Mouse (Mus musculus): ENCODE data around the gene Gpx4. TPM values are rescaled to one million over a fixed set of nuclear protein-coding genes. Genes with fewer than 3 reads are reported as not detected.

The Gpx4 gene
- polyA plus RNA-seq, 1 experiment from 2014 or later: 670 TPM

DNA sequence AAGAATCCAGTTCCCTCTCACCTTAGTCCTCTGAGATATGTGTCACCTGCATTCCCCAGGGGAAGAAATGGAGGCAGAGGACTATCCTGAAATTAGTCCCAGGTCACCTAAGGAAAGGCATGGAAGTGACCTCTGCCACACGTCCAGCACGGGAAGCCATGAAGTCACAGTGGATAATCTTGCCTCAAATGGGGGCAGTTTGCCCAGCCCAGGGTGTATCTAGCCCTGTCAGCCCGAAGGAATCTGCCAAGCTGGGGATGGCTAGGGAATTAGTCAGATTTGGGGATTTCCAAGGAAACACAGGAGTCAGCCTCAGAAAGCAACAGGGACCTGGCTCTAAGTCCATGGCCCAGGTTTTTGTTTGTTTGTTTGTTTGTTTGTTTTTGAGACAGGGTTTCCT lies 57.2 kb downstream of the Gpx4 start:
- 83% methylated on average over 3 of the region's 3 CpGs for WGBS
- H3K4me3 ChIP-seq: no peak overlapping the region
- no peak overlapping the region for H3K27ac ChIP-seq
- peaks cover 31% of the 10 kb centered on the region for H3K4me1 ChIP-seq
- no peaks in the 10 kb centered on the region for H3K27me3 ChIP-seq (ENCODE audit: poor library complexity, severe bottlenecking)
- no peaks in the 10 kb centered on the region for H3K36me3 ChIP-seq (replicated peaks)
- no peak for DNase-seq (ENCODE audit: extremely low spot score, low spot score)
- H3K9me3 ChIP-seq: no peaks in the 10 kb centered on the region

- DNase-seq (ENCODE audit: extremely low spot score, low spot score): no peak
- WGBS: 74% methylated on average over 5 of the region's 5 CpGs
- Histone ChIP-seq H3K27ac (no peak within 1 kb of the TSS; the same call in 1 of the 2 replicates), H3K4me3 (no peak within 1 kb of the TSS), H3K36me3 (replicated peaks) (no peaks in the 10 kb centered on the region), H3K27me3 (ENCODE audit: poor library complexity, severe bottlenecking) (no peaks in the 10 kb centered on the region), H3K4me1 (peaks cover 26% of the 10 kb centered on the region), H3K9me3 (no peaks in the 10 kb centered on the region)
Observed at GRCm38 (mm10) chr10:80105460-80105859, 58.5 kb downstream of the Gpx4 start, which contains the start of gene Sbno2. Gene Sbno2 (minus strand): TSS chr10:80105571.

- Histone ChIP-seq H3K4me1 (peaks cover 21% of the 10 kb centered on the region), H3K36me3 (replicated peaks) (no peaks in the 10 kb centered on the region), H3K9me3 (no peaks in the 10 kb centered on the region), H3K27ac (no peak overlapping the region; the same call in 1 of the 2 replicates), H3K4me3 (no peak overlapping the region), H3K27me3 (ENCODE audit: poor library complexity, severe bottlenecking) (no peaks in the 10 kb centered on the region)
- 70% methylated on average over 5 of the region's 5 CpGs for WGBS
- DNase-seq (ENCODE audit: extremely low spot score, low spot score): no peak
Observed at GRCm38 (mm10) chr10:80105926-80106325, 59.0 kb downstream of the Gpx4 start.

Other genes starting within 250 kb of the Gpx4 start
- gene Misp, start 226.2 kb upstream of the Gpx4 start, polyA plus RNA-seq (2016; fragmentation: Nextera tagmentation; extraction: Ambion mirVana): 0.18 and 1.0 TPM in 2 replicates
- 370 and 377 TPM in 2 replicates for gene Ptbp1, start 192.7 kb upstream of the Gpx4 start, polyA plus RNA-seq (2016; fragmentation: Nextera tagmentation; extraction: Ambion mirVana)
- 8.1 TPM in 2 replicates for gene Prtn3, start 172.7 kb upstream of the Gpx4 start, polyA plus RNA-seq (2016; fragmentation: Nextera tagmentation; extraction: Ambion mirVana)
- gene Plppr3, start 172.5 kb upstream of the Gpx4 start, polyA plus RNA-seq (2016; fragmentation: Nextera tagmentation; extraction: Ambion mirVana): 91.4 and 102 TPM in 2 replicates
- not detected in 2 replicates for gene Elane, start 160.9 kb upstream of the Gpx4 start, polyA plus RNA-seq (2016; fragmentation: Nextera tagmentation; extraction: Ambion mirVana)
- not detected in 2 replicates for gene Cfd, start 156.3 kb upstream of the Gpx4 start, polyA plus RNA-seq (2016; fragmentation: Nextera tagmentation; extraction: Ambion mirVana)
- 61.8 and 65.7 TPM in 2 replicates for gene Med16, start 138.2 kb upstream of the Gpx4 start, polyA plus RNA-seq (2016; fragmentation: Nextera tagmentation; extraction: Ambion mirVana)
- 1.9 TPM in 1 of 2 replicates, not detected in the other for gene Gm26602, start 136.3 kb upstream of the Gpx4 start, polyA plus RNA-seq (2016; fragmentation: Nextera tagmentation; extraction: Ambion mirVana)
- 0.28 and 0.48 TPM in 2 replicates for gene Kiss1r, start 130.2 kb upstream of the Gpx4 start, polyA plus RNA-seq (2016; fragmentation: Nextera tagmentation; extraction: Ambion mirVana)
- 112 and 116 TPM in 2 replicates for gene R3hdm4, start 126.0 kb upstream of the Gpx4 start, polyA plus RNA-seq (2016; fragmentation: Nextera tagmentation; extraction: Ambion mirVana)
- 12.5 and 13.0 TPM in 2 replicates for gene Arid3a, start 120.1 kb upstream of the Gpx4 start, polyA plus RNA-seq (2016; fragmentation: Nextera tagmentation; extraction: Ambion mirVana)
- gene Wdr18, start 87.0 kb upstream of the Gpx4 start, polyA plus RNA-seq (2016; fragmentation: Nextera tagmentation; extraction: Ambion mirVana): 165 and 167 TPM in 2 replicates
- gene Grin3b, start 76.5 kb upstream of the Gpx4 start, polyA plus RNA-seq (2016; fragmentation: Nextera tagmentation; extraction: Ambion mirVana): 0.20 and 0.31 TPM in 2 replicates
- 8.4 and 9.6 TPM in 2 replicates for gene Tmem259, start 62.8 kb upstream of the Gpx4 start, polyA plus RNA-seq (2016; fragmentation: Nextera tagmentation; extraction: Ambion mirVana)
- gene Cnn2, start 58.6 kb upstream of the Gpx4 start, polyA plus RNA-seq (2016; fragmentation: Nextera tagmentation; extraction: Ambion mirVana): 222 and 226 TPM in 2 replicates
- gene Abca7, start 50.7 kb upstream of the Gpx4 start, polyA plus RNA-seq (2016; fragmentation: Nextera tagmentation; extraction: Ambion mirVana): 2.9 and 3.1 TPM in 2 replicates
- gene Arhgap45, start 30.5 kb upstream of the Gpx4 start, polyA plus RNA-seq (2016; fragmentation: Nextera tagmentation; extraction: Ambion mirVana): 8.0 and 9.1 TPM in 2 replicates
- 279 and 286 TPM in 2 replicates for gene Polr2e, start 7.4 kb upstream of the Gpx4 start, polyA plus RNA-seq (2016; fragmentation: Nextera tagmentation; extraction: Ambion mirVana)
- gene Sbno2, start 58.4 kb downstream of the Gpx4 start, polyA plus RNA-seq (2016; fragmentation: Nextera tagmentation; extraction: Ambion mirVana): 14.7 and 15.6 TPM in 2 replicates
- gene Stk11, start 68.6 kb downstream of the Gpx4 start, polyA plus RNA-seq (2016; fragmentation: Nextera tagmentation; extraction: Ambion mirVana): 14.4 and 18.1 TPM in 2 replicates
- gene Atp5d, start 91.5 kb downstream of the Gpx4 start, polyA plus RNA-seq (2016; fragmentation: Nextera tagmentation; extraction: Ambion mirVana): 495 and 498 TPM in 2 replicates
- gene Cbarp, start 93.7 kb downstream of the Gpx4 start, polyA plus RNA-seq (2016; fragmentation: Nextera tagmentation; extraction: Ambion mirVana): 6.8 and 7.3 TPM in 2 replicates
- gene Midn, start 101.1 kb downstream of the Gpx4 start, polyA plus RNA-seq (2016; fragmentation: Nextera tagmentation; extraction: Ambion mirVana): 19.1 and 19.8 TPM in 2 replicates
- 90.9 and 116 TPM in 2 replicates for gene Cirbp, start 118.8 kb downstream of the Gpx4 start, polyA plus RNA-seq (2016; fragmentation: Nextera tagmentation; extraction: Ambion mirVana)
- gene 1600002K03Rik, start 125.8 kb downstream of the Gpx4 start, polyA plus RNA-seq (2016; fragmentation: Nextera tagmentation; extraction: Ambion mirVana): 9.8 and 10.7 TPM in 2 replicates
- gene Efna2, start 132.3 kb downstream of the Gpx4 start, polyA plus RNA-seq (2016; fragmentation: Nextera tagmentation; extraction: Ambion mirVana): 23.2 and 24.2 TPM in 2 replicates
- gene Mum1, start 179.3 kb downstream of the Gpx4 start, polyA plus RNA-seq (2016; fragmentation: Nextera tagmentation; extraction: Ambion mirVana): 89.4 and 98.3 TPM in 2 replicates
- 309 and 314 TPM in 2 replicates for gene Ndufs7, start 202.0 kb downstream of the Gpx4 start, polyA plus RNA-seq (2016; fragmentation: Nextera tagmentation; extraction: Ambion mirVana)
- gene Gamt, start 213.8 kb downstream of the Gpx4 start, polyA plus RNA-seq (2016; fragmentation: Nextera tagmentation; extraction: Ambion mirVana): 18.3 and 19.1 TPM in 2 replicates
- gene Dazap1, start 214.3 kb downstream of the Gpx4 start, polyA plus RNA-seq (2016; fragmentation: Nextera tagmentation; extraction: Ambion mirVana): 48.2 and 52.3 TPM in 2 replicates
- gene Rps15, start 245.3 kb downstream of the Gpx4 start, polyA plus RNA-seq (2016; fragmentation: Nextera tagmentation; extraction: Ambion mirVana): 1,138 and 1,144 TPM in 2 replicates
- gene Apc2, start 248.8 kb downstream of the Gpx4 start, polyA plus RNA-seq (2016; fragmentation: Nextera tagmentation; extraction: Ambion mirVana): 19.4 and 27.0 TPM in 2 replicates